Mouse (Mus musculus) E14TG2a.4 (cell line): ENCODE measurements around the gene Gm20388.

ENCODE experiments used
- H3K27me3 ChIP-seq: 2 replicates; pipeline ENCODE4 v1.6.1; 2014; ENCODE audit warnings: low read length, control low read depth; ENCODE audit not compliant: insufficient read depth
- H3K36me3 ChIP-seq: 2 replicates; pipeline ENCODE4 v1.6.1; 2014; ENCODE audit warnings: low read length, control low read depth; ENCODE audit not compliant: insufficient read depth
- H3K4me1 ChIP-seq: replicated peaks from 2 replicates; pipeline ENCODE4 v1.6.1; 2014; ENCODE audit warnings: low read depth, low read length, control low read depth
- H3K4me3 ChIP-seq: replicated peaks from 2 replicates; pipeline ENCODE4 v1.5.1; 2014; ENCODE audit warnings: mild to moderate bottlenecking, low read length
- H3K9me3 ChIP-seq: 2 replicates; pipeline ENCODE4 v1.6.1; 2014; ENCODE audit warnings: low read length, control low read depth
- CTCF ChIP-seq: conservative IDR thresholded peaks from 2 replicates; pipeline ENCODE4 v1.5.1; 2014; ENCODE audit warnings: low read length
- NANOG ChIP-seq: IDR thresholded peaks from 2 replicates; pipeline ENCODE4 v1.6.1; 2014; ENCODE audit warnings: borderline replicate concordance, low read length, mixed read lengths
- POU5F1 ChIP-seq: IDR thresholded peaks from 2 replicates; pipeline ENCODE4 v1.6.1; 2014; ENCODE audit warnings: low read length, borderline replicate concordance

Gm20388 gene

DNA sequence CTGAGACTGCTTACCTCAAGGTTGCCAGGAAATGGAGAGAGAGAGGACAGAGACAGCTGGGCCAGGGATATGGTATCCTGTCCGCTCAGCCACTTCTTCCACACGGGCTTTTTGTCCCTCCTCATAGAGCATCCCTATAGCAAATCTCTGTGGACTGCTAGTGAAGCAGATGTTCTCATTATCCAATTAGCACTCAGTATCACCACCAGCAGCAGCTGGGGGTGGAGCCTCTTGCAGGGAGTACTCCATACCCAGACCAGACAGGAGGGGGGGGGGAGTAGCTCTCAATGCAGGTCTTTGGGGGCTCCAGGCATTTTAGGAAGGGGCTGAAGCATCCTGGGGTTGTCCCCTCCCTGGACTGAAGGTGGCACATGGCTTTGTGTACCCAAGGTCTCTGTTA lies 2139.3 kb downstream of the Gm20388 start:
- Histone ChIP-seq H3K36me3 (no peaks in the 10 kb centered on the region), H3K4me3 (no peak overlapping the region), H3K9me3 (no peaks in the 10 kb centered on the region), H3K27me3 (peaks cover 9% of the 10 kb centered on the region; the same call in 1 of the 2 replicates), H3K4me1 (peaks cover 6% of the 10 kb centered on the region)
- TF ChIP-seq NANOG (no peak), CTCF (no peak), POU5F1 (no peak)

DNA sequence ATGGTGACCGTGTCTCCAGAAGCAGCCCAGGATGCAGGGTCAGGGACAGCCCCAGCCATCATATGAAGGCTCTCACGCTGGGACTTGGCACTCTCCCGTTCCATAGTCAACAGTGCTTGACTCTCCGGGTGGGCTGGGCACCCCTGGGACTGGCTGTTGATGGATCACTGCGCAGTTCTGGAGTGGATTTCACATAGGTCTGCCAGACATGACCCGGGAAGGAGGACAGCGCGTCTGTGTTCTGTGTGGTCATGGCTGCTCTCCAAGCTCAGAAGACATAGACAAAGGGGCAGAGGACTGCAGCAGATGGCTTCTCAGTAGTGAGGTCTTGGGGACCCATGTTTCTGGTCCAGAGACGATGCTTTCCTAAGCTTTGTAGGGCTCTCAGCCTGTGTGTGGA lies 2140.0 kb downstream of the Gm20388 start:
- Histone ChIP-seq H3K4me1 (peaks cover 13% of the 10 kb centered on the region), H3K36me3 (no peaks in the 10 kb centered on the region), H3K4me3 (no peak overlapping the region), H3K27me3 (peaks cover 9% of the 10 kb centered on the region; the same call in 1 of the 2 replicates), H3K9me3 (no peaks in the 10 kb centered on the region)
- no peak for TF ChIP-seq CTCF
- no peak for TF ChIP-seq POU5F1
- no peak for TF ChIP-seq NANOG

DNA sequence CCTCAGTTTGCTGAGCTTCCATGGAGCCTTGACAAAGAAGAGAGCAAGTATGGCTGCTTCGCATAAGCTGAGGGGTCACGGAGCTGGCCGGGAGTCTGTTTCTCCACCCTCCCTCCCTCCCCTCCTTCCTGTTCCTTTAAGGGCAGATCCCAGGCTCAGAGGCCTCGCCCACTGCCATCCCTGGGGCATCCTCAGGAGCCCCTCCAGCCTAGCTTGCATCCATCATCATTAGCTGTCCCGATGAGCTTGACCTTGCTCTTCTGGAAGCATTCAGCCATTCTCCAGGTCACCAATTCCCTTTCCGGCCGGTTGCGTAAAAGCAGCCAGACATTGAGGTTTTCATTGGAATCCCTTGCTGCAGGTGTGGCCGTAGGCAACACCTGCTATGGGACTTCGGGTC lies 2144.7 kb downstream of the Gm20388 start:
- H3K9me3 ChIP-seq: peaks cover 10% of the 10 kb centered on the region
- TF ChIP-seq NANOG: no peak
- TF ChIP-seq POU5F1: no peak
- no peak overlapping the region for H3K4me3 ChIP-seq
- peaks cover 27% of the 10 kb centered on the region for H3K4me1 ChIP-seq
- H3K27me3 ChIP-seq: peaks cover 9% of the 10 kb centered on the region; the same call in 1 of the 2 replicates
- 0 out of 2 replicates have a peak, but pooled peaks cover 4% of the 10 kb centered on the region for H3K36me3 ChIP-seq

DNA sequence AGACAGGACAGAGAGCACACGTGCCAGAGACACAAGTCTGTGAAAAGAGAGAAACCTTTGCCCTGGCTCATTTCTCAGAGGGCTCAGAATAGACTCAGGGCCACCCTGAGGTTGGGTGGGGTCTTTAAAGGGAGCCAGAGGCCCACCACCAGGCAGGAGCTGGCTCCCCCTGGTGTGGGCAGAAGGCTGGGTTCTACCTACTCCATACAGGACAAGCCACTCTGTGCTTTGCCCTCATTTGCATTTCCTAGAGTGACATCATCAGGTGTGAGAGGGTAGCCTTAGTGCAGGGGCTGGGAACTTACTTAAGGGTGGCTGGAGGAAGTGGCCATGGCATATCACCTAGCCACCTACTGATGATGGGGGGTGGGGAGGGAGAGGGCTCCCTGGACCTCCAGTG lies 2145.5 kb downstream of the Gm20388 start:
- TF ChIP-seq NANOG (no peak), POU5F1 (no peak)
- H3K4me1 ChIP-seq: peaks cover 27% of the 10 kb centered on the region
- peaks cover 9% of the 10 kb centered on the region; the same call in 1 of the 2 replicates for H3K27me3 ChIP-seq
- peaks cover 10% of the 10 kb centered on the region for H3K9me3 ChIP-seq
- H3K4me3 ChIP-seq: no peak overlapping the region
- 0 out of 2 replicates have a peak, but pooled peaks cover 4% of the 10 kb centered on the region for H3K36me3 ChIP-seq

DNA sequence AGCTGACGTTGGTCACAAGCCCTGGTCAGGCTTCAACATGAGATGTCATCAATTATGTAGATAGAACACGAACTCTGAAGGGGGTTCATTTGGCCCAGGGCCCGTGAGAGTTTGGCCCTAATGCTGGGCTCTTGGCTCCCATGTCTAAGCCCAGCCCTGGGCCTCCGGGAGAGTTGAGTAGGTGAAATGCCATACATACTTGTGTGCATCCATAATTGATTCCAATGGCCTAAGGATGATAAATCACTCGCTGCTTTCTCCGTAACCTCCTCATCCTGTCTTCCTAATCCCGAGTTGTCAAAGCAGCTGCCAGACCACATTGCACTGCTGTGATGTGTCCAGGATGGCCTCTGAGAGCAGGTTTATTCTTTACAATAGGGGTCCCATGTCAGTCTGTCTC lies 2146.2 kb downstream of the Gm20388 start:
- no peak for TF ChIP-seq POU5F1
- TF ChIP-seq NANOG: no peak
- no peak for TF ChIP-seq CTCF
- H3K4me1 ChIP-seq: peaks cover 27% of the 10 kb centered on the region
- 0 out of 2 replicates have a peak, but pooled peaks cover 9% of the 10 kb centered on the region for H3K27me3 ChIP-seq
- peaks cover 10% of the 10 kb centered on the region for H3K9me3 ChIP-seq
- H3K4me3 ChIP-seq: no peak overlapping the region
- H3K36me3 ChIP-seq: 0 out of 2 replicates have a peak, but pooled peaks cover 4% of the 10 kb centered on the region

DNA sequence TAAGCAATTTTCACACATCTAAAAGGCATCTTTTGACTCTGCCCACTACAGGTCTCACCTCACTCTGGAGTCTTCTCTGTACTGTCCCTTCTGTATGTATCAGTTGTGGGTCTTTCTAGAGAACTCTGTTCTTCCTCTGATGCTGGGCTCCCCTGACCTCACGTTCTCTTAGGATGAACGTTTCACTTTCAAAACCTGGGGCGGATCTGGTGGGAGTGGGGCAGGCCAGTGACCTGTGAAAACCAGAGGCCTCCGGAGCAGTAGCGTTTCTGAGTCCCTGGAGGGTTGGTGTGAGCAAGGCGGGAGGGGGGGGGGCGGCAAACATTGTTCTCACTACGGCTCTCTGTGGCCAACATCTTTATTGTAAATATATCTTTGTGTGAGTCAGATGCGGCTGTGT lies 2147.9 kb downstream of the Gm20388 start:
- TF ChIP-seq POU5F1: no peak
- no peak for TF ChIP-seq CTCF
- TF ChIP-seq NANOG: no peak
- Histone ChIP-seq H3K4me1 (peaks cover 27% of the 10 kb centered on the region), H3K27me3 (0 out of 2 replicates have a peak, but pooled peaks cover 9% of the 10 kb centered on the region), H3K36me3 (0 out of 2 replicates have a peak, but pooled peaks cover 4% of the 10 kb centered on the region), H3K9me3 (peaks cover 10% of the 10 kb centered on the region), H3K4me3 (no peak overlapping the region)

DNA sequence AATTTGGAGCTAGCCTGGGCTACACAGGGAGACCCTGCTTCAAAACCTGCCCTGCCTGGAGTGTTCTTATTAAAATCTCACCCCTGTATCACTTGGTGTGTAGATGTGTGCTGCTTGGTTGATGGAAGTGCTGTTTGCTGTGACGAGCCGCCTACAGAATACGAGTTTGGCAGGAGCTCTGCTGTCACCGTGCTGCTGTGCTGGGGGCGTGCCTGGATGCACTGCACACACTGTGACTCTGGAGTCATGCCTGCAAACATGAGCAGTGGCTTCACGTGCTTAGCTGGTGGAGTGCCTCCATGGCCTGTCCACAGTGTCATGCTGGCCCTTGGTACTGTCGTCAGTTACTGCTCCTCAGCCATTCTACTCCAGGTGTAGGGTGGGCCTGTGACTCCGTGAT lies 2148.3 kb downstream of the Gm20388 start:
- peaks cover 10% of the 10 kb centered on the region for H3K9me3 ChIP-seq
- peaks cover 27% of the 10 kb centered on the region for H3K4me1 ChIP-seq
- 0 out of 2 replicates have a peak, but pooled peaks cover 8% of the 10 kb centered on the region for H3K27me3 ChIP-seq
- TF ChIP-seq POU5F1 (no peak), CTCF (no peak), NANOG (no peak)
- H3K36me3 ChIP-seq: 0 out of 2 replicates have a peak, but pooled peaks cover 4% of the 10 kb centered on the region
- no peak overlapping the region for H3K4me3 ChIP-seq

DNA sequence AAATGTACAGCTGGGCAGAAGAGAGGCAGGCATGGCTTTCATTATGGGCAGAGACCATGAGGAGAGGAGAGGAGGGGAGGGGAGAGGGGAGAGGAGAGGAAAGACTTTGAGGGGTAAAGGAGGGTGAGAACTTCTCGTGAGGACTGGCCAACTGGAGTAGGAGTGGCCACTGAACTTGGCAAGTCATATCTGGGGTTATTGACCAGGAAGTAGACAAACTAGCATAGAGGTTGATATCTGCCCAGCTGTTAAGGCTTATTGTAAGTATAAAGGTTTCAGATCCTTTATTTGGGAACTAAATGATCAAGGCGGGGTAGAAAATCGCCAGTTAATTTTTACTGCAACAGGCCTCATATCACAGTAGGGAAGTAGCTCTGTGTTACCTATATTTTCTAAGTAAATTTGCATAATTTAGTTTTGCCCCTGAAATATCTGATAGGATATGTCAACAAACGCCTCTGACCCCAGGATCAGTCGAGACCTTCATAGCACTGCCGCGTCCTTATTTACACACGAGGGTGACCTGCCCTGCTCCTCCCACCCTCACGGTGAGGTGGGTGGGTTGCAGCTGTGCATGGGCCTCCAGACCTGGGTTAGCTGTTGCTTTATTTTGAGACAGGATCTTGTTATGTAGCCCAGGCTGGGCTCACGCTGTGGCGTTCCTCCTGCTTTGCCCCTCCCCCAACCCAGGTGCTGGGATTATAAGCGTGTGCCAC lies 2152.0 kb downstream of the Gm20388 start:
- Histone ChIP-seq H3K4me3 (no peak overlapping the region), H3K36me3 (no peaks in the 10 kb centered on the region), H3K27me3 (no peaks in the 10 kb centered on the region), H3K9me3 (no peaks in the 10 kb centered on the region), H3K4me1 (no peaks in the 10 kb centered on the region)
- TF ChIP-seq CTCF (no peak), NANOG (no peak), POU5F1 (no peak)
